Mouse (Mus musculus) ES-Bruce4 (cell line): ENCODE measurements around the gene Gas7.

ENCODE experiments used
- CTCF ChIP-seq: IDR thresholded peaks from one replicate; pipeline ENCODE4 v1.8.1; 2011; ENCODE audit warnings: low read depth, low read length
- EP300 ChIP-seq: IDR thresholded peaks from 2 replicates; pipeline ENCODE4 v1.6.1; 2011; ENCODE audit warnings: low read depth, low read length; ENCODE audit not compliant: insufficient read depth
- POLR2A ChIP-seq: IDR thresholded peaks from one replicate; pipeline ENCODE4 v1.8.1; 2011; ENCODE audit warnings: low read length; ENCODE audit not compliant: insufficient read depth

DNA sequence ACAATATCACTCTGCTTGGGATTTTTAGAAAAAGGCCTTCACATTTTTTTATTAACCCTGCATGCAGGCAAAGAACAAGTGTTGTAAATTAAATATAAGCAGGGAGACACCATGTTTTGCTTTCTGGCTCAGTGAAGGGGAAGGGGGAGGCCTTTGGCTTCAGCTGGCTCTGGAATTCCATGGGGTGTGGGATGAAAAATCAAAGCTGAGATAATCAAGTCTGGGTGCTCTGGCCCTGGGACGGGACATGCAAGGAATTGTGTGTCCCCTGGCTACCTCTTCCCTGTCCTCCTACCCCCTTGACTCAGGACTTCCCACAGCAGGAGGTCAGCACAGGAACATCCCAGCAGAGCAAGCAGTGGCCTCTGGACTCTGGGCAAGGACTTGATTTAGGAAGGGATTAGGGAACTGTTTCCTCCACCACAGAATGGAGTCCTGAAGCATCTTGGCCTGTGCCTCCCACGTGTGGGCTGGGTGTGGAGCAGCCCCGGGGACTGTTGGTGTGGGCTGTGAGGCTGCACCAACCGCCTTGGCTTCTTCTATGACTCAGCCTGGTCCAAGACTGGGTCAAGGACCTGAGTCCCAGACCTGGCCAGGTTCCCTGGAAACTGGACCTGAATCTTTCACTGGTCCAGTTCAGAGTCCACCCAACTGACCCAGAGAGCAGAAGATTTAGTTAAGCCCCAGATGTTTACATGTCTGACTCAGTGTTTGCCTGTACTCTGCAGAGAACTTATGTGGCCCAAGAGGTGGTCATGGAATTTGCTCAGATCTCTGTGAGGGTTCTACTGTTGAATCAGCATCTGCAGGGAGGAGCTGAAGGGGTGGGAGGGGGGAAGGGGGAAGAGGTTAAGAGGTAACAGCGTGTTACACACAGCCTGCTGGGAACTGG lies 60.0 kb downstream of the Gas7 start:
- TF ChIP-seq CTCF (no peak), POLR2A (no peak), EP300 (no peak)
